Mouse (Mus musculus): ENCODE data around the gene Tnfsfm13. TPM values are rescaled to one million over a fixed set of nuclear protein-coding genes. Genes with fewer than 3 reads are reported as not detected.
A peak's percentile ranks its signal among the peaks of the same experiment; 100 is the strongest.

Tnfsfm13 gene
- polyA plus RNA-seq, 1 experiment from 2014 or later = 4.6 TPM

- no peaks in the 10 kb centered on the region for H3K36me3 ChIP-seq (ENCODE audit: control insufficient read depth, insufficient read depth, low read length)
- peak overlapping the region; percentile 57; the same call in 1 of the 2 replicates for H3K27ac ChIP-seq (ENCODE audit: low read depth, low read length)
- no peak overlapping the region for H3K4me3 ChIP-seq (ENCODE audit: low read length)
- H3K4me1 ChIP-seq (ENCODE audit: control insufficient read depth, insufficient read depth, low read length) = peaks cover 20% of the 10 kb centered on the region
- H3K27me3 ChIP-seq (ENCODE audit: control insufficient read depth, insufficient read depth, low read length) = no peaks in the 10 kb centered on the region
- ATAC-seq (ENCODE audit: low FRiP score, low TSS enrichment) = peak; percentile 33; the same call in 1 of the 2 replicates
- H3K9ac ChIP-seq (ENCODE audit: low read depth, low read length) = no peak overlapping the region; the same call in 1 of the 2 replicates
- no peaks in the 10 kb centered on the region for H3K9me3 ChIP-seq (ENCODE audit: control insufficient read depth, low read length)
- no peak overlapping the region for H3K4me2 ChIP-seq (replicated peaks; ENCODE audit: low read depth, low read length)
- 14% methylated on average over 5 of the region's 5 CpGs for WGBS
Measured at GRCm38 (mm10) chr11:69715929-69716328, 20.0 kb upstream of the Tnfsfm13 start.

DNA sequence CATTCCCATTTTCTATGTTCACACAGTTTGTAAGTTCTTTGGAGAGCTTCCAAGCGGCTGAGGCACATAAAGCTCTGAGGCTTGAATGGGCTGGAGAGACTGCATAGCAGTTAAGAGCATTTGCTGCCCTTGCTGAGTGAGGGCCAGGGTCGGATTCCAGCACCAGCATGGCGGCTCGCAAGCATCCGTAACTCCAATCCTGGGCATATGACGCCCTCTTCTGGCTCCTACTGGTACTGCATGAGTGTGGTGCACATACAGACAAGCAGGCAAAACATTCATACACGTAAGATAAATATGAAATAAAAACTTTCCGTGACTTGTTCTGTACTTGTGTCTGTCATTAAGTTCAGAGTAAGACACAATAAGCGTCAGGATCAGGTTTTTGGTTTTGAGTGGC lies 19.6 kb upstream of the Tnfsfm13 start:
- no peaks in the 10 kb centered on the region for H3K9me3 ChIP-seq (ENCODE audit: control insufficient read depth, low read length)
- WGBS = 53% methylated on average over 9 of the region's 9 CpGs
- no peak overlapping the region for H3K4me2 ChIP-seq (replicated peaks; ENCODE audit: low read depth, low read length)
- H3K36me3 ChIP-seq (ENCODE audit: control insufficient read depth, insufficient read depth, low read length) = no peaks in the 10 kb centered on the region
- peak overlapping the region; percentile 57 for H3K27ac ChIP-seq (ENCODE audit: low read depth, low read length)
- no peak for ATAC-seq (ENCODE audit: low FRiP score, low TSS enrichment)
- H3K27me3 ChIP-seq (ENCODE audit: control insufficient read depth, insufficient read depth, low read length) = no peaks in the 10 kb centered on the region
- no peak overlapping the region for H3K4me3 ChIP-seq (ENCODE audit: low read length)
- no peak overlapping the region for H3K9ac ChIP-seq (ENCODE audit: low read depth, low read length)
- peaks cover 20% of the 10 kb centered on the region for H3K4me1 ChIP-seq (ENCODE audit: control insufficient read depth, insufficient read depth, low read length)

DNA sequence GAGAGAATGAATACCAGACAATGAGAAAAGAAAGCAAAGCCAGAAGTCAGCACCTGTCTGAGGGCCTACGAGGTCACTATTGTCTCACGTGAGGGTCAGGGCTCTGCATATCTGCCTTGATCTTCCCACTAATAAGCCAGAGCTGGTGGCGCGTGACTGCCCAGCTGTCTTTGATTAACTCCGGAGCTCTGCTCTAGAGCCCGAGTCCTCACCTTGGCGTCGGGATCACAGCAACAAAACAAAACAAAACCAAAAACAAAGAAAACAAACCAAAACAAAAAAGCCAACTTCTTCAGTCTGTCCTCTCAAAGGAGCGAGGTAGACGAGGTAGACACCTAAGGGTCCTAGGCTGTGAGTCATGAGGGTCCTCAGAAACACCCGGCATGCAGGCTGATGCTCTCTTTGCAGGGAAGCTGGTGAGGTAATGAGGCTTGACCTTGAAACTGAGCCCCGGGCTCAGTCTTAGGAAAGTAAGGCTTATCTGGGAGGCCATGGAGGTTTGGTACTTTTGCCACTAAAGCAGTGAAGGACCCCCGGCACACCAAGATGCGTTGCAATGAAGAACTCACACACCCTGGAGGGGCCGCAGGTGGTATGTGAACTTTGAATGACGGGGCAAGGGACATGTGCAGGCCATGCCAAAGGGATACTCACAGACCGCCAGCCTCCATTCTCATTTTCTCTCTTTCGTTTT lies 18.9 kb upstream of the Tnfsfm13 start:
- H3K27ac ChIP-seq (ENCODE audit: low read depth, low read length) = peak overlapping the region; percentile 57
- 35% methylated on average over 18 of the region's 18 CpGs for WGBS
- H3K4me1 ChIP-seq (ENCODE audit: control insufficient read depth, insufficient read depth, low read length) = peaks cover 20% of the 10 kb centered on the region
- H3K9ac ChIP-seq (ENCODE audit: low read depth, low read length) = no peak overlapping the region
- no peaks in the 10 kb centered on the region for H3K9me3 ChIP-seq (ENCODE audit: control insufficient read depth, low read length)
- H3K4me3 ChIP-seq (ENCODE audit: low read length) = no peak overlapping the region
- peak overlapping the region; percentile 11 for H3K4me2 ChIP-seq (replicated peaks; ENCODE audit: low read depth, low read length)
- no peaks in the 10 kb centered on the region for H3K36me3 ChIP-seq (ENCODE audit: control insufficient read depth, insufficient read depth, low read length)
- H3K27me3 ChIP-seq (ENCODE audit: control insufficient read depth, insufficient read depth, low read length) = no peaks in the 10 kb centered on the region
- ATAC-seq (ENCODE audit: low FRiP score, low TSS enrichment) = peak; percentile 66

GRCm38 (mm10) chr11:69712954-69713672 lies 17.2 kb upstream of the Tnfsfm13 start:
- H3K4me3 ChIP-seq (ENCODE audit: low read length) = no peak overlapping the region
- H3K9ac ChIP-seq (ENCODE audit: low read depth, low read length) = no peak overlapping the region
- no peak overlapping the region for H3K4me2 ChIP-seq (replicated peaks; ENCODE audit: low read depth, low read length)
- no peaks in the 10 kb centered on the region for H3K27me3 ChIP-seq (ENCODE audit: control insufficient read depth, insufficient read depth, low read length)
- peak; percentile 48; the same call in 1 of the 2 replicates for ATAC-seq (ENCODE audit: low FRiP score, low TSS enrichment)
- peaks cover 20% of the 10 kb centered on the region for H3K4me1 ChIP-seq (ENCODE audit: control insufficient read depth, insufficient read depth, low read length)
- WGBS = 47% methylated on average over 20 of the region's 20 CpGs
- H3K9me3 ChIP-seq (ENCODE audit: control insufficient read depth, low read length) = no peaks in the 10 kb centered on the region
- H3K36me3 ChIP-seq (ENCODE audit: control insufficient read depth, insufficient read depth, low read length) = no peaks in the 10 kb centered on the region
- peak overlapping the region; percentile 47 for H3K27ac ChIP-seq (ENCODE audit: low read depth, low read length)

DNA sequence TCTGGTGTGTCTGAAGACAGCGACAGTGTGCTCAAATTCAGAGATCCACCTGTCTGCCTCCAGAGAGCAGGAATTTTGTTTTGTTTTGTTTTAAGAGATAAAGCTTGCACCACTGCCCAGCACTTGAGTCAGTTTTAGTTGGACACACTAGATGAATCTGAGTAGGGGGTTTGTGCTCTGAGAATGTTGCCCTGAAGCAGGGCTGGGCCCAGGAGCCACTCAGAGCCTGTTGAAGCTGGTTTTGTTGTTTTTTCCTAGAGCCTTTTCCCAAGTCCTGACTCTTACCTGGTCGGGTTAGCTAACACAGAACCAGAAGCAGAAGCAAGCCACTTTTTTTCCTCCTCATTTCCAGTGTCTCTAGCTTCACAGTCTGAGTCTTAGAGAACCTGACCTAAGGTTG lies 15.2 kb upstream of the Tnfsfm13 start:
- Histone ChIP-seq H3K4me1 (ENCODE audit: control insufficient read depth, insufficient read depth, low read length) (peaks cover 18% of the 10 kb centered on the region), H3K27me3 (ENCODE audit: control insufficient read depth, insufficient read depth, low read length) (no peaks in the 10 kb centered on the region), H3K4me3 (ENCODE audit: low read length) (no peak overlapping the region), H3K9ac (ENCODE audit: low read depth, low read length) (no peak overlapping the region), H3K9me3 (ENCODE audit: control insufficient read depth, low read length) (no peaks in the 10 kb centered on the region), H3K36me3 (ENCODE audit: control insufficient read depth, insufficient read depth, low read length) (no peaks in the 10 kb centered on the region), H3K4me2 (replicated peaks; ENCODE audit: low read depth, low read length) (no peak overlapping the region), H3K27ac (ENCODE audit: low read depth, low read length) (no peak overlapping the region)
- no peak for ATAC-seq (ENCODE audit: low FRiP score, low TSS enrichment)
- WGBS = 70% methylated on average over 2 of the region's 2 CpGs

GRCm38 (mm10) chr11:69710470-69710869 lies 14.6 kb upstream of the Tnfsfm13 start:
- Histone ChIP-seq H3K27me3 (ENCODE audit: control insufficient read depth, insufficient read depth, low read length) (no peaks in the 10 kb centered on the region), H3K4me1 (ENCODE audit: control insufficient read depth, insufficient read depth, low read length) (peaks cover 12% of the 10 kb centered on the region; the same call in 1 of the 2 replicates), H3K4me3 (ENCODE audit: low read length) (no peak overlapping the region), H3K27ac (ENCODE audit: low read depth, low read length) (no peak overlapping the region), H3K9me3 (ENCODE audit: control insufficient read depth, low read length) (no peaks in the 10 kb centered on the region), H3K4me2 (replicated peaks; ENCODE audit: low read depth, low read length) (no peak overlapping the region), H3K9ac (ENCODE audit: low read depth, low read length) (no peak overlapping the region), H3K36me3 (ENCODE audit: control insufficient read depth, insufficient read depth, low read length) (no peaks in the 10 kb centered on the region)
- ATAC-seq (ENCODE audit: low FRiP score, low TSS enrichment) = no peak
- 80% methylated on average over 3 of the region's 3 CpGs for WGBS

DNA sequence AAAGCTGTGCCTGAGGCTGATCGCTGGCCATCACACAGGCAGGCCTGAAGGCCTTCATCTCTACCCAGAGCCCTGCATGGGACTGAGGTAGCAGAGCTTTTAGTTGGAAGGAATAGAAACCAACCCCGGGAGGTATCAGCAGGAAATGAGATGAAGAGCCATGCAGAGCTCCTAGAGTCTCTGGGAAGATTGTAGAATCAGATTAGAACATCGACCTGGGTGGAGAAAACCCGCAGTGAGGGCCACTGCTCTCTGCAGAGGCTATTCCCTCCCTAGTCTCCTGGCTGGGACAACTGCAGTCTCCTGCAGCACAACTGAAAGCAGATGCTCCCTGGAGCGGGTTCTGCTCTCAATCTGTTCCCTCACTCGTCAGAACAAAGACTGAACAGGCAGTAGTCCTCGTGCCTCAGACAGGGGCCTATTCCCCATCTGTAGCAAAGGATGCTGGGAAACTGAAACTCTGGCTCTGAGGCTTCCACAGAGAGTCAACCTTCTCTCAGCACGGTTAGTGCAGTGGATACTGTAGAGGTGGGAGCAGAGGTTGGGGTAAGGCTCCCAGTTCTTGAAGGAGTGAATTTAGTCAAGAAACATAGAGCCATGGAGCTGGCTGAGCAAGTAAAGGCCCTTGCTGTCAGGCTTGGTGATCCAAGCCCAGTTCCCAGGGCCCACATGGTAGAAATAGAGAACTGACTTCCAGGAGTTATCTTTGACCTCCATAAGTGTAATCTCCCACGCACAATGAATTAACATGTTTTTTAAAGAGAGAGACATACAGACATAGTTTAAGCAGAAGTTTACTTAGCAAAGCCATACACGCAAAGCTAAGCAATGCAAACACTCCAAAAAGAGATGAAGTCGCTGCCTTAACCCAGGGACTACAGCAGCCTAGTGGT lies 13.9 kb upstream of the Tnfsfm13 start:
- no peaks in the 10 kb centered on the region for H3K36me3 ChIP-seq (ENCODE audit: control insufficient read depth, insufficient read depth, low read length)
- no peak for ATAC-seq (ENCODE audit: low FRiP score, low TSS enrichment)
- no peak overlapping the region for H3K4me2 ChIP-seq (replicated peaks; ENCODE audit: low read depth, low read length)
- 57% methylated on average over 11 of the region's 11 CpGs for WGBS
- no peaks in the 10 kb centered on the region for H3K27me3 ChIP-seq (ENCODE audit: control insufficient read depth, insufficient read depth, low read length)
- H3K27ac ChIP-seq (ENCODE audit: low read depth, low read length) = no peak overlapping the region
- no peaks in the 10 kb centered on the region for H3K9me3 ChIP-seq (ENCODE audit: control insufficient read depth, low read length)
- H3K4me1 ChIP-seq (ENCODE audit: control insufficient read depth, insufficient read depth, low read length) = peaks cover 7% of the 10 kb centered on the region; the same call in 1 of the 2 replicates
- no peak overlapping the region for H3K4me3 ChIP-seq (ENCODE audit: low read length)
- H3K9ac ChIP-seq (ENCODE audit: low read depth, low read length) = no peak overlapping the region

- Histone ChIP-seq H3K9ac (ENCODE audit: low read depth, low read length) (no peak overlapping the region), H3K4me1 (ENCODE audit: control insufficient read depth, insufficient read depth, low read length) (no peaks in the 10 kb centered on the region), H3K9me3 (ENCODE audit: control insufficient read depth, low read length) (no peaks in the 10 kb centered on the region), H3K27me3 (ENCODE audit: control insufficient read depth, insufficient read depth, low read length) (no peaks in the 10 kb centered on the region), H3K4me3 (ENCODE audit: low read length) (no peak overlapping the region), H3K27ac (ENCODE audit: low read depth, low read length) (no peak overlapping the region), H3K36me3 (ENCODE audit: control insufficient read depth, insufficient read depth, low read length) (no peaks in the 10 kb centered on the region), H3K4me2 (replicated peaks; ENCODE audit: low read depth, low read length) (no peak overlapping the region)
- no peak for ATAC-seq (ENCODE audit: low FRiP score, low TSS enrichment)
- whole genome bisulfite sequencing = 70% methylated on average over 3 of the region's 3 CpGs
Measured at GRCm38 (mm10) chr11:69708614-69709265, 12.8 kb upstream of the Tnfsfm13 start.
